Mouse (Mus musculus) embryonic facial prominence, embryonic 14.5 days (tissue): Measurements from ENCODE around the gene Spcs2. TPM values are rescaled to one million over a fixed set of nuclear protein-coding genes. Genes with fewer than 3 reads are reported as not detected.

Experiments used
- ATAC-seq: fragments of 200-750 bp; cut with Nextera tagmentation; 2 replicates; pipeline ENCODE4 v1.8.0; 2017; ENCODE audit warnings: low read depth, moderate number of reproducible peaks, moderate TSS enrichment
- DNase-seq: peaks from one replicate; pipeline ENCODE4 v3.0.0-alpha.2; 2015; ENCODE audit warnings: low spot score
- H3K27ac ChIP-seq: fragments of 300-500 bp; sonication (generic); replicated peaks from 2 replicates; pipeline ENCODE4 v1.5.1; 2014; ENCODE audit warnings: low read depth, mild to moderate bottlenecking, low read length, moderate library complexity
- H3K27me3 ChIP-seq: fragments of 300-500 bp; sonication (generic); replicated peaks from 2 replicates; pipeline ENCODE4 v1.6.1; 2014; ENCODE audit warnings: low read length; ENCODE audit not compliant: control insufficient read depth, insufficient read depth
- H3K36me3 ChIP-seq: fragments of 300-500 bp; sonication (generic); 2 replicates; pipeline ENCODE4 v1.6.1; 2014; ENCODE audit warnings: low read length, mixed read lengths; ENCODE audit not compliant: control insufficient read depth, insufficient read depth
- H3K4me1 ChIP-seq: fragments of 300-500 bp; sonication (generic); 2 replicates; pipeline ENCODE4 v1.6.1; 2014; ENCODE audit warnings: antibody characterized with exemption, low read length; ENCODE audit not compliant: control insufficient read depth, insufficient read depth
- H3K4me2 ChIP-seq: fragments of 300-500 bp; sonication (generic); 2 replicates; pipeline ENCODE4 v1.6.1; 2014; ENCODE audit warnings: low read depth, mild to moderate bottlenecking, low read length, moderate library complexity, mixed read lengths
- H3K4me3 ChIP-seq: fragments of 300-500 bp; sonication (generic); 2 replicates; pipeline ENCODE4 v1.5.1; 2014; ENCODE audit warnings: low read depth, mild to moderate bottlenecking, low read length
- H3K9ac ChIP-seq: fragments of 300-500 bp; sonication (generic); 2 replicates; pipeline ENCODE4 v1.6.1; 2014; ENCODE audit warnings: low read depth, mild to moderate bottlenecking, low read length, moderate library complexity, mixed read lengths
- H3K9me3 ChIP-seq: fragments of 300-500 bp; sonication (generic); 2 replicates; pipeline ENCODE4 v1.6.1; 2016; ENCODE audit warnings: low read length; ENCODE audit not compliant: control insufficient read depth
- WGBS: fragments of 180-500 bp; shearing (Covaris S2); extraction: QIAGEN DNeasy Blood & Tissue Kit; methylation state at CpG from one replicate; pipeline ENCODE4 v1.1.7; 2014; 5-methylcytosine and 5-hydroxymethylcytosine counted together
- polyA plus RNA-seq: library from polyadenylated mRNA; unstranded; fragments of >200 nt; fragmentation: Nextera tagmentation; extraction: Ambion mirVana; gene quantifications from 2 replicates; pipeline ENCODE4 v1.2.1, GENCODE M21; 2014

Spcs2 gene
- polyA plus RNA-seq, 1 experiment from 2014 or later: 303 TPM

DNA sequence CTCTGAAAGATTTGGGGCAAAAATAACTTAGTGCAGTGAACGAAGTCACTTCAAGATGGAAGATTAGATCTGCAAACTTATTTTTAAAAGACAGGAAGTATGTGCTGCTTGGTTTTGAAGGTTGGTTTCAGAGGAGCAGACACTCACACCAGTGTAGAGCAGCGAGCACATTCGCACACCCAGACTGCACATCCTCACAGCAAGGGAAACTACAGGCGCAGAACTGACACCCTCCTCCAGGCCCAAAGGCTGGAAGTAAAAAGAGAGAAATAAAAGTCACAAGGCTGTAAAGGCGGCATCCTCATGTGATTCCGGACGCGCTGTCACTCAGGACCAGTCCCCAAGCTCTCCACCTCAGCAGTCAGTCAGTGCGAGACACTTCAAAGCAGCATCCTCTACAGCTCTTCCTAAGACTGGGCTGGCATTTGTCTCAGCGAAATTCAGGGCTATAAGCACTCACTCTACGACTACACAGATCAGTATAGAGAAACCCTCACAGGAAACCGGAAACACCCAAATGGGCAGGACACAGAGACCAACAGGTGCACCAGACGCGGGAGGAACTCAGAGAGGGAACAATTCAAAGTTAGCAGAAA lies 6.9 kb downstream of the Spcs2 start:
- H3K9ac ChIP-seq: no peak overlapping the region
- DNase-seq (no peak), ATAC-seq (no peak)
- H3K4me2 ChIP-seq: peak overlapping the region; percentile 18; the same call in 1 of the 2 replicates
- H3K9me3 ChIP-seq: no peaks in the 10 kb centered on the region
- H3K27me3 ChIP-seq: no peaks in the 10 kb centered on the region
- H3K36me3 ChIP-seq: peaks cover 27% of the 10 kb centered on the region
- no peak overlapping the region for H3K4me3 ChIP-seq
- H3K4me1 ChIP-seq: peaks cover 8% of the 10 kb centered on the region
- WGBS: 90% methylated on average over 14 of the region's 14 CpGs
- no peak overlapping the region for H3K27ac ChIP-seq

DNA sequence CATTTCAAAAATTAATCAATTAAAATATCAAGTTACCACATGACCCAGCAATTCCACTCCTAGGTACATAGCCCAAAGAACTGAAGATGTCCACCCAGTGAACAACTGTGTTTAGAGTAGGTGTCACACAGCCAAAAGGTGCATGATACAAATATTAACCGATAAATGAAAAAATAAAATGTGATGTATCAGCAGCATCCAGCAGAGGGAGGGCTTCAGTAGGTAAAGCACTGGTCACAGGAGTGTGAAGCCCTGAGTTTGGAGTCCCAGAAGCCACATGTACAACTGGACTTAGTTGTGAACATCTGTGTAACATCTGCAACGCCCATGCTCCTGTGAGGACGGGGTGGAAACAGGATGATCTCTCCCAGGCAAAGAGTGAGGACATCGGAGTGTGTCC lies 9.0 kb downstream of the Spcs2 start:
- whole genome bisulfite sequencing: 71% methylated on average over 4 of the region's 4 CpGs
- peaks cover 8% of the 10 kb centered on the region for H3K4me1 ChIP-seq
- no peak for DNase-seq

DNA sequence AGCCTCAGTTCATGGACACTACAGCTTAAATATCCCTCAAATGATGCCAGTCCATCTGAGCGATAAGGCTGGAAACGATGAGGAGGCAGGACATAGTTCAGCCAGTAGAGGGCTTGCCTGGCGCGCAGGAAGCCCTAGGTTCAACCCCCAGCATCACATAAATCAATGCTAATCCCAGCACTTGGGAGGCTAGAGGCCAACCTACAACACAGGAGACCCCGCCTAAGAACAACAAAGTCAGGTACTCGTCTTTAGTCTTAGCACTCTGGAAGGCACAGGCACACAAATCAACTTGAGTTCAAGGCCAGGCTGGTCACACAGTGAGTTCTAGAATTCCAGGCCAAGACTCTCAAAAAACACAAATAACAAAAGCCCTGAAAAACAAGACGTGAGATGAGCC lies 9.9 kb downstream of the Spcs2 start:
- H3K27ac ChIP-seq: no peak overlapping the region
- no peaks in the 10 kb centered on the region for H3K9me3 ChIP-seq
- WGBS: 88% methylated on average over 7 of the region's 7 CpGs
- H3K4me1 ChIP-seq: peaks cover 8% of the 10 kb centered on the region
- no peak for DNase-seq
- H3K9ac ChIP-seq: no peak overlapping the region
- no peak overlapping the region for H3K4me3 ChIP-seq
- H3K4me2 ChIP-seq: no peak overlapping the region
- ATAC-seq: no peak
- H3K27me3 ChIP-seq: no peaks in the 10 kb centered on the region
- H3K36me3 ChIP-seq: peaks cover 35% of the 10 kb centered on the region

More for the DNA sequence above, 9.0 kb downstream of the Spcs2 start:
- Histone ChIP-seq H3K4me2 (no peak overlapping the region), H3K27me3 (no peaks in the 10 kb centered on the region), H3K4me3 (no peak overlapping the region), H3K9ac (no peak overlapping the region), H3K27ac (no peak overlapping the region), H3K9me3 (no peaks in the 10 kb centered on the region), H3K36me3 (peaks cover 27% of the 10 kb centered on the region)
- ATAC-seq: no peak

DNA sequence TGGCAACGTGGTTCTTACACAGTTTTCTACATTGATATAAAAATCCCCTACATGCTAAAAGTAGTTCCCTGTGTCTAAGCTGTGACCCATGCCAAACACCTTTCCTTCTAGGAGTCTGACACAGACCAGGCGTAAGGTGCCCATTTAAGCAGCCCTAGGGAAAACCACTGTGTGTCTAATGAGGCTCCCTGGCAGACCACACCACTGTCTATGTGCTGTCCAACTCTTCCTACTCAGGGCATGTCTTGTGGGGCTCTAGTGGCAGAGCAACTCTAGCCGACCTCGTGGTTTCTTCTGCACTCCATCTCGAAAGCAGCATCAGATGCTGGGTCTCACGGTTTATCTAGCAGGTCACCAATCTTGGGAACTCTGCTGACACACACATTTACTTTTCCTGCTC lies 11.6 kb downstream of the Spcs2 start:
- no peak overlapping the region for H3K27ac ChIP-seq
- H3K27me3 ChIP-seq: no peaks in the 10 kb centered on the region
- H3K4me2 ChIP-seq: no peak overlapping the region
- ATAC-seq (no peak), DNase-seq (no peak)
- H3K9me3 ChIP-seq: no peaks in the 10 kb centered on the region
- WGBS: 90% methylated on average over 6 of the region's 6 CpGs
- H3K36me3 ChIP-seq: peaks cover 46% of the 10 kb centered on the region
- no peak overlapping the region for H3K4me3 ChIP-seq
- H3K9ac ChIP-seq: no peak overlapping the region
- H3K4me1 ChIP-seq: no peaks in the 10 kb centered on the region

DNA sequence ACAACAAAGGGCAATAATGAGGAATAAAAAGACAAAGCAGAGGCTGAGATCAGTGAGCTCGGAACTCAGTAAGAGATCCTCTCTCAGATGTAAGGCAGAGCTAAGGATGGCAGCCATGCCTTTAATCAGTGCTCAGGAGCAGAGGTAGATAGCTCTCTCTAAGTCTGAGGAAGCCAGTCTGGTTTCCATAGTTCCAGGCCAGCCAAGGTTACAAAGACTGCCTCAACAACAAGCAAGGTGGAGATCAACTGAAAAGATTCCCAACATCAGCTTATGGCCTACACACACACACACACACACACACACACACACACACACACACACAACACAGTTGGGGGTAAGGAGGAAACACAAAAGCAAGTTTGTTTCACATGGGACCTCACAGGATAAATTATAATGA lies 12.1 kb downstream of the Spcs2 start:
- no peak for DNase-seq
- no peaks in the 10 kb centered on the region for H3K4me1 ChIP-seq
- H3K9ac ChIP-seq: no peak overlapping the region
- H3K4me3 ChIP-seq: no peak overlapping the region
- H3K9me3 ChIP-seq: no peaks in the 10 kb centered on the region
- no peak for ATAC-seq
- peaks cover 46% of the 10 kb centered on the region for H3K36me3 ChIP-seq
- no peaks in the 10 kb centered on the region for H3K27me3 ChIP-seq
- H3K27ac ChIP-seq: no peak overlapping the region
- WGBS: 74% methylated on average over 1 of the region's 1 CpGs
- no peak overlapping the region for H3K4me2 ChIP-seq

DNA sequence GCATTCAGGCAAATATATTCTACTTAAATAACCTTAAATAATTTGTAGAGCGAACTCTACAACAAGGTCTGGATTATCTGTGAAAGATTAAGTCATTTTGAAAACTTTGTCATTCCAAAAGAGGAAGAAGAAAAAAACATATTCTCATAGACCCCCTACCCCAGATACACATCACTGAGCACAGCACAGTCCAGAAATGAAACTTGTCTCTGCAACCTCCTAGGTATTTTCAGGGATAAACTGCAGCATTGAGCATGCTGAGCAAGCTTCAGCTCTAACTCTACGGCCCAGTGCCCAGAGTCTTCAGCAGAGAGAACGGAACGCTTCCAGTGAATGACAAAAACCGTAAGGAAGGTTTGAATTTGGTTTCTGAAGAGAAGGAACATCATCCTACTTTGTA lies 12.7 kb downstream of the Spcs2 start:
- H3K27me3 ChIP-seq: no peaks in the 10 kb centered on the region
- H3K36me3 ChIP-seq: peaks cover 48% of the 10 kb centered on the region
- WGBS: 89% methylated on average over 5 of the region's 5 CpGs
- H3K4me2 ChIP-seq: no peak overlapping the region
- no peaks in the 10 kb centered on the region for H3K9me3 ChIP-seq
- no peaks in the 10 kb centered on the region for H3K4me1 ChIP-seq
- no peak overlapping the region for H3K9ac ChIP-seq
- ATAC-seq (no peak), DNase-seq (no peak)
- no peak overlapping the region for H3K27ac ChIP-seq
- H3K4me3 ChIP-seq: no peak overlapping the region

DNA sequence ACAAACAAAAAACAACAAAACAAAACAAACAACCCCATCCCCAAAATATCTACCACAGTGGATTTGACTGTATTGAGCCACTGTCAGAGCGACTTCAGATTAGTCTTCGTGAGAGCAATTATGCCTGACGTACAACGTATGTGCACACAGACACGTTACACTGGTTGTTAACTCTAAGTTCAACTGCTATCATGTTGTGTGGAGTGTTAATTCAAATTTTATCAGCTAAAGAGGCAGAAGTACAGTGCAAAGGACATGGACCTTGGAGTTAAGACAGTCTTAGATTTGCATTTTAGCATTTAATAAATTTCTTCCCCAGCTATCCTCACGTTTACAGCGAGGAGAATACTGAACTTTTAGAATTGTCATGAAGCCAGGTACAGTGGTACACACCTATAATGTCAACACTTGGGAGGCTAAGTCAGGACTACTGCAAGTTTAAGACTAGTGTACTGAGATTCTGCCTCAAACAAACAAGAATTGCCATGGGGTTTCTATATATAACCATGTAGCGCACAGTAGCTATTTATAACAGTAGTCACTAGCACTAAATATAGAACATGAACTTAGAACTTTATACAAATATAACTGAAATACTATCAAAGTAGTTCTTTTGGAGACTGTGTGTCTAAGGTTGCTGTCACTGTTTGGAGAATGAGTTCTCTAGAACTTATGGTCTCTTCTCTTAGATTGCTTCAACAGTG lies 17.6 kb downstream of the Spcs2 start:
- Histone ChIP-seq H3K4me3 (no peak overlapping the region), H3K27me3 (no peaks in the 10 kb centered on the region), H3K9me3 (no peaks in the 10 kb centered on the region), H3K4me1 (no peaks in the 10 kb centered on the region), H3K4me2 (no peak overlapping the region), H3K9ac (no peak overlapping the region), H3K27ac (no peak overlapping the region), H3K36me3 (peaks cover 77% of the 10 kb centered on the region)
- ATAC-seq: no peak
- WGBS: 94% methylated on average over 8 of the region's 8 CpGs
- DNase-seq: no peak

DNA sequence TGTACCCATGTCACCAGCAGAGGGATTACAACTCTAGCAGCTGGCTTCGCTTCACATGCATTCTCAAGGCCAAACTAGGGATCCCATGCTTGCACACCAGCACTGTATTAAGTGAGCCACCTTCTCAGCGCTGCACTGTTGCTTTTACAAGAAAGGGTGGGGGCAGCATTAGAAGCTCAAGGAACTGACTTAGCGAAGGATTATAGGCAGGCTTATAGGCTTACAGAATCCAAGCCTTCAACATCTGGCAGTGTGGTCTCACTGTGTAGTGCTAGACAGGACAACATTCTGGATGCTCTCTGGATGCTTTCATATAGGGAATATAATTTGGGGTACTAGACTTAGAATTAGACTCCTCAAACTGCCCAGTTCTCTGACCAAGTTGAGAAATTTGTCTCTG lies 25.0 kb downstream of the Spcs2 start:
- H3K4me1 ChIP-seq: no peaks in the 10 kb centered on the region; the same call in 1 of the 2 replicates
- H3K4me2 ChIP-seq: no peak overlapping the region
- no peak overlapping the region for H3K27ac ChIP-seq
- H3K9ac ChIP-seq: no peak overlapping the region
- H3K9me3 ChIP-seq: no peaks in the 10 kb centered on the region
- H3K4me3 ChIP-seq: no peak overlapping the region
- no peaks in the 10 kb centered on the region for H3K27me3 ChIP-seq
- DNase-seq: peak; percentile 12
- 82% methylated on average over 3 of the region's 3 CpGs for WGBS
- ATAC-seq: no peak
- peaks cover 72% of the 10 kb centered on the region for H3K36me3 ChIP-seq
